Mouse (Mus musculus): ENCODE measurements at regions not wholly inside any gene's neighbourhood (a gene's known extent, or its start where the extent isn't known, plus 50 kb on each side); places are given as distances from the start of the nearest gene placed in this dataset.

GRCm38 (mm10) chr3:18928401-18929104 lies 699.9 kb downstream of the 1700064H15Rik start:
- DNase-seq (ENCODE audit: low spot score) = peak; percentile 21
- 50% methylated on average over 3 of the region's 3 CpGs for WGBS
- Histone ChIP-seq H3K4me3 (replicated peaks; ENCODE audit: low read length) (no peak overlapping the region), H3K4me1 (replicated peaks; ENCODE audit: control insufficient read depth, insufficient read depth, low read length) (peaks cover 16% of the 10 kb centered on the region), H3K36me3 (replicated peaks; ENCODE audit: control insufficient read depth, insufficient read depth) (no peaks in the 10 kb centered on the region), H3K9me3 (ENCODE audit: control insufficient read depth, low read length) (no peaks in the 10 kb centered on the region), H3K27me3 (ENCODE audit: control insufficient read depth, insufficient read depth, low read length) (no peaks in the 10 kb centered on the region), H3K4me2 (replicated peaks) (no peak overlapping the region), H3K9ac (no peak overlapping the region), H3K27ac (peak overlapping the region; percentile 18)
- peak; percentile 71; the same call in 1 of the 2 replicates for ATAC-seq (ENCODE audit: low FRiP score)

DNA sequence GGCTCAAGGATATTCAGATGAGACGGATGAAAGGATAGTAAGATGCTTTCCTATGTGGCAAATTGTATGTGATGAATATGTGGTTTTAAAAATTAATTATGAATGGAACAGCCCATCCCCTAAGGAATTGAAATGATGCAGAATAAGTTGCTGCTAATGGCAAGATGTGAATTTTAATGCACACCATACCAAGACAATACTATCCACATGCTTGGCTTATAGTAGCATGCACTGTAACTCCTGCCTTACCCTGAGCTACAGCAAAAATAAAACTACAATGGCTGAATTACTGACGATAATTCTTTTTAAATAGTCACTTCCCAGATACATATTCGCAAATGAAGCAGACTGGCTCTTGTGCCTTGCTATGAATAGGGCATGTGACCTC lies 699.4 kb downstream of the 1700064H15Rik start:
- H3K4me3 ChIP-seq (replicated peaks; ENCODE audit: low read length) = no peak overlapping the region
- no peak overlapping the region for H3K9ac ChIP-seq
- H3K36me3 ChIP-seq (replicated peaks; ENCODE audit: control insufficient read depth, insufficient read depth) = no peaks in the 10 kb centered on the region
- DNase-seq (ENCODE audit: low spot score) (peak; percentile 25), ATAC-seq (ENCODE audit: low FRiP score) (peak; percentile 80; the same call in 1 of the 2 replicates)
- no peaks in the 10 kb centered on the region for H3K27me3 ChIP-seq (ENCODE audit: control insufficient read depth, insufficient read depth, low read length)
- no peaks in the 10 kb centered on the region for H3K9me3 ChIP-seq (ENCODE audit: control insufficient read depth, low read length)
- peak overlapping the region; percentile 18 for H3K27ac ChIP-seq
- WGBS = 61% methylated on average over 3 of the region's 3 CpGs
- no peak overlapping the region for H3K4me2 ChIP-seq (replicated peaks)
- peaks cover 17% of the 10 kb centered on the region for H3K4me1 ChIP-seq (replicated peaks; ENCODE audit: control insufficient read depth, insufficient read depth, low read length)

DNA sequence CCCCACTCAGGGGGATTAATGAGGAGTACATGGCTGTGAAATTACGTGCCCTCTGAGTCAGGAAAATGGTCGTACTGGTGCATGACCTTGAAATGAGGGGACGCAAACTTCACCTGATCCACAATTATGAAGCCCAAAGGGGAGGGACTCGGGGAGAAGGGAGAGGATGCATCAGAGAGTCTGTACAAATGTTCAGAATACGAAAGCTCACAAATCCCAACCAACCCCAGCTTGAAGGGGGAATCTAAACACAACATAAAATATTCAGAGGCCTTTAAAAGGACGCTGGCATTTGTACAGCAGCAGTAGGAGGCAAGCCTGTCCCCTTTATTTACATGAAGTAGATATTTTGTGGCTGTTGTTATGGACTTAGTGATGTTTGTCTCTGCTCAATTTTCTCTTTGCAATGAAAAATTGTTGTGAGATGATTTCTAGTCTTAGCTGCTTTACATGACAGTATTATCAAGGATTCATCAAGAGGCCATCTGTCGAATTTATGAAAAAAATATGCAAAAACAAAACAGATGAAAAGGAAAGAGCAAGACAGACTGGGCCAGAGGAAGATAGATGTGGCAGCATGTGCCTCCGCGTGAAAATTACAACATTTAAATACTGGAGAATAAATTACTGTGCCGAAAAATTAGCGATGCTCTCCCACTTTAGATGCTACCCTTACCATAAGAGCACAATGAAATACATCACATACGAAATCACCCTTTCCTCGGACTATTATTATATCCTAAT lies 695.3 kb downstream of the 1700064H15Rik start:
- no peaks in the 10 kb centered on the region for H3K36me3 ChIP-seq (replicated peaks; ENCODE audit: control insufficient read depth, insufficient read depth)
- H3K9me3 ChIP-seq (ENCODE audit: control insufficient read depth, low read length) = no peaks in the 10 kb centered on the region
- H3K27me3 ChIP-seq (ENCODE audit: control insufficient read depth, insufficient read depth, low read length) = no peaks in the 10 kb centered on the region
- H3K27ac ChIP-seq = no peak overlapping the region
- H3K4me3 ChIP-seq (replicated peaks; ENCODE audit: low read length) = no peak overlapping the region
- H3K4me1 ChIP-seq (replicated peaks; ENCODE audit: control insufficient read depth, insufficient read depth, low read length) = peaks cover 17% of the 10 kb centered on the region
- 55% methylated on average over 13 of the region's 13 CpGs for WGBS
- no peak overlapping the region for H3K9ac ChIP-seq
- ATAC-seq (ENCODE audit: low FRiP score) (no peak), DNase-seq (ENCODE audit: low spot score) (peak; percentile 22)
- no peak overlapping the region for H3K4me2 ChIP-seq (replicated peaks)

- WGBS = 82% methylated on average over 2 of the region's 2 CpGs
- ATAC-seq (ENCODE audit: low FRiP score) = no peak
Measured at GRCm38 (mm10) chr3:18934891-18935290, 693.6 kb downstream of the 1700064H15Rik start.

GRCm38 (mm10) chr3:18937333-18938122 lies 690.9 kb downstream of the 1700064H15Rik start:
- ATAC-seq (ENCODE audit: low FRiP score) = peak; percentile 37; the same call in 1 of the 2 replicates
- no peak overlapping the region for H3K4me3 ChIP-seq (replicated peaks; ENCODE audit: low read length)
- 0 out of 2 replicates have a peak, but pooled peaks cover 5% of the 10 kb centered on the region for H3K4me1 ChIP-seq (replicated peaks; ENCODE audit: control insufficient read depth, insufficient read depth, low read length)
- H3K9me3 ChIP-seq (ENCODE audit: control insufficient read depth, low read length) = no peaks in the 10 kb centered on the region
- peak overlapping the region; percentile 38 for H3K4me2 ChIP-seq (replicated peaks)
- no peaks in the 10 kb centered on the region for H3K27me3 ChIP-seq (ENCODE audit: control insufficient read depth, insufficient read depth, low read length)
- H3K36me3 ChIP-seq (replicated peaks; ENCODE audit: control insufficient read depth, insufficient read depth) = no peaks in the 10 kb centered on the region
- WGBS = 52% methylated on average over 20 of the region's 20 CpGs
- H3K9ac ChIP-seq = no peak overlapping the region
- DNase-seq (ENCODE audit: low spot score) = peak; percentile 23
- H3K27ac ChIP-seq = 0 out of 2 replicates have a peak overlapping the region, but pooled peaks have one; percentile 14

More at GRCm38 (mm10) chr3:18934891-18935290, 693.6 kb downstream of the 1700064H15Rik start:
- H3K4me2 ChIP-seq (replicated peaks) = no peak overlapping the region
- H3K4me3 ChIP-seq (replicated peaks; ENCODE audit: low read length) = no peak overlapping the region
- no peaks in the 10 kb centered on the region for H3K27me3 ChIP-seq (ENCODE audit: control insufficient read depth, insufficient read depth, low read length)
- H3K36me3 ChIP-seq (replicated peaks; ENCODE audit: control insufficient read depth, insufficient read depth) = no peaks in the 10 kb centered on the region
- no peak overlapping the region for H3K9ac ChIP-seq
- DNase-seq (ENCODE audit: low spot score) = peak; percentile 3
- no peaks in the 10 kb centered on the region for H3K9me3 ChIP-seq (ENCODE audit: control insufficient read depth, low read length)
- no peak overlapping the region for H3K27ac ChIP-seq
- 0 out of 2 replicates have a peak, but pooled peaks cover 5% of the 10 kb centered on the region for H3K4me1 ChIP-seq (replicated peaks; ENCODE audit: control insufficient read depth, insufficient read depth, low read length)

- no peaks in the 10 kb centered on the region for H3K36me3 ChIP-seq (replicated peaks; ENCODE audit: control insufficient read depth, insufficient read depth)
- DNase-seq (ENCODE audit: low spot score) (peak; percentile 23), ATAC-seq (ENCODE audit: low FRiP score) (no peak)
- no peaks in the 10 kb centered on the region for H3K9me3 ChIP-seq (ENCODE audit: control insufficient read depth, low read length)
- 79% methylated on average over 11 of the region's 11 CpGs for WGBS
- H3K4me3 ChIP-seq (replicated peaks; ENCODE audit: low read length) = no peak overlapping the region
- no peaks in the 10 kb centered on the region for H3K4me1 ChIP-seq (replicated peaks; ENCODE audit: control insufficient read depth, insufficient read depth, low read length)
- no peak overlapping the region for H3K9ac ChIP-seq
- H3K27ac ChIP-seq = no peak overlapping the region
- H3K27me3 ChIP-seq (ENCODE audit: control insufficient read depth, insufficient read depth, low read length) = no peaks in the 10 kb centered on the region
- H3K4me2 ChIP-seq (replicated peaks) = no peak overlapping the region
Measured at GRCm38 (mm10) chr3:18941301-18942177, 686.9 kb downstream of the 1700064H15Rik start.

GRCm38 (mm10) chr3:18960341-18960740 lies 668.1 kb downstream of the 1700064H15Rik start:
- Histone ChIP-seq H3K4me2 (replicated peaks) (no peak overlapping the region), H3K4me1 (replicated peaks; ENCODE audit: control insufficient read depth, insufficient read depth, low read length) (no peaks in the 10 kb centered on the region), H3K9ac (no peak overlapping the region), H3K9me3 (ENCODE audit: control insufficient read depth, low read length) (no peaks in the 10 kb centered on the region), H3K27ac (no peak overlapping the region), H3K36me3 (replicated peaks; ENCODE audit: control insufficient read depth, insufficient read depth) (no peaks in the 10 kb centered on the region), H3K4me3 (replicated peaks; ENCODE audit: low read length) (no peak overlapping the region), H3K27me3 (ENCODE audit: control insufficient read depth, insufficient read depth, low read length) (no peaks in the 10 kb centered on the region)
- DNase-seq (ENCODE audit: low spot score) = no peak
- WGBS = 89% methylated on average over 1 of the region's 1 CpGs
- ATAC-seq (ENCODE audit: low FRiP score) = no peak

- H3K4me1 ChIP-seq (replicated peaks; ENCODE audit: control insufficient read depth, insufficient read depth, low read length) = no peaks in the 10 kb centered on the region
- H3K9me3 ChIP-seq (ENCODE audit: control insufficient read depth, low read length) = no peaks in the 10 kb centered on the region
- no peak overlapping the region for H3K9ac ChIP-seq
- no peak overlapping the region for H3K4me2 ChIP-seq (replicated peaks)
- H3K27me3 ChIP-seq (ENCODE audit: control insufficient read depth, insufficient read depth, low read length) = no peaks in the 10 kb centered on the region
- WGBS = 87% methylated on average over 3 of the region's 3 CpGs
- H3K36me3 ChIP-seq (replicated peaks; ENCODE audit: control insufficient read depth, insufficient read depth) = no peaks in the 10 kb centered on the region
- no peak for DNase-seq (ENCODE audit: low spot score)
- H3K27ac ChIP-seq = no peak overlapping the region
- ATAC-seq (ENCODE audit: low FRiP score) = no peak
- no peak overlapping the region for H3K4me3 ChIP-seq (replicated peaks; ENCODE audit: low read length)
Measured at GRCm38 (mm10) chr3:18988662-18989061, 639.8 kb downstream of the 1700064H15Rik start.

All from hindbrain, embryonic 14.5 days (tissue).